Mouse (Mus musculus) liver, embryonic 16.5 days (tissue): ENCODE measurements around the gene Wnt3a. TPM values are rescaled to one million over a fixed set of nuclear protein-coding genes. Genes with fewer than 3 reads are reported as not detected.

Source experiments
- ATAC-seq: fragments of 200-750 bp; cut with Nextera tagmentation; 2 replicates; pipeline ENCODE4 v1.8.0; 2017; ENCODE audit warnings: low read depth, mild to moderate bottlenecking, moderate number of reproducible peaks, moderate library complexity
- H3K27ac ChIP-seq: fragments of 300-500 bp; sonication (generic); 2 replicates; pipeline ENCODE4 v1.5.1; 2014; ENCODE audit warnings: mild to moderate bottlenecking, low read length
- H3K27me3 ChIP-seq: fragments of 300-500 bp; sonication (generic); 2 replicates; pipeline ENCODE4 v1.6.1; 2014; ENCODE audit warnings: low read depth, low read length, mixed read lengths; ENCODE audit not compliant: control insufficient read depth, insufficient read depth
- H3K36me3 ChIP-seq: fragments of 300-500 bp; sonication (generic); 2 replicates; pipeline ENCODE4 v1.6.1; 2014; ENCODE audit warnings: mild to moderate bottlenecking; ENCODE audit not compliant: control insufficient read depth, insufficient read depth
- H3K4me1 ChIP-seq: fragments of 300-500 bp; sonication (generic); 2 replicates; pipeline ENCODE4 v1.6.1; 2014; ENCODE audit warnings: low read depth, low read length, mixed read lengths; ENCODE audit not compliant: control insufficient read depth
- H3K4me2 ChIP-seq: fragments of 300-500 bp; sonication (generic); 2 replicates; pipeline ENCODE4 v1.6.1; 2014; ENCODE audit warnings: low read depth, low read length, mixed read lengths
- H3K4me3 ChIP-seq: fragments of 300-500 bp; sonication (generic); 2 replicates; pipeline ENCODE4 v1.5.1; 2014; ENCODE audit warnings: low read depth, mild to moderate bottlenecking, low read length
- H3K9ac ChIP-seq: fragments of 300-500 bp; sonication (generic); 2 replicates; pipeline ENCODE4 v1.6.1; 2014; ENCODE audit warnings: low read depth, low read length
- H3K9me3 ChIP-seq: fragments of 300-500 bp; sonication (generic); replicated peaks from 2 replicates; pipeline ENCODE4 v1.6.1; 2016; ENCODE audit warnings: low read length; ENCODE audit not compliant: control insufficient read depth
- WGBS: fragments of 180-500 bp; shearing (Covaris S2); extraction: QIAGEN DNeasy Blood & Tissue Kit; methylation state at CpG from one replicate; pipeline ENCODE4 v1.1.7; 2014; ENCODE audit not compliant: insufficient replicate concordance; 5-methylcytosine and 5-hydroxymethylcytosine counted together
- polyA plus RNA-seq: library from polyadenylated mRNA; unstranded; fragments of >200 nt; fragmentation: Nextera tagmentation; extraction: Ambion mirVana; gene quantifications from 2 replicates; pipeline ENCODE4 v1.2.1, GENCODE M21; 2015

Gene Wnt3a
- polyA plus RNA-seq, 1 experiment from 2014 or later, result not detected

GRCm38 (mm10) chr11:59329616-59330015, 39.1 kb upstream of the Wnt3a start:
- Histone ChIP-seq H3K4me3 (no peak overlapping the region), H3K27me3 (no peaks in the 10 kb centered on the region), H3K36me3 (no peaks in the 10 kb centered on the region), H3K9ac (no peak overlapping the region), H3K27ac (no peak overlapping the region), H3K9me3 (no peaks in the 10 kb centered on the region), H3K4me1 (no peaks in the 10 kb centered on the region), H3K4me2 (no peak overlapping the region)
- no peak for ATAC-seq
- 60% methylated on average over 6 of the region's 6 CpGs for whole genome bisulfite sequencing

DNA sequence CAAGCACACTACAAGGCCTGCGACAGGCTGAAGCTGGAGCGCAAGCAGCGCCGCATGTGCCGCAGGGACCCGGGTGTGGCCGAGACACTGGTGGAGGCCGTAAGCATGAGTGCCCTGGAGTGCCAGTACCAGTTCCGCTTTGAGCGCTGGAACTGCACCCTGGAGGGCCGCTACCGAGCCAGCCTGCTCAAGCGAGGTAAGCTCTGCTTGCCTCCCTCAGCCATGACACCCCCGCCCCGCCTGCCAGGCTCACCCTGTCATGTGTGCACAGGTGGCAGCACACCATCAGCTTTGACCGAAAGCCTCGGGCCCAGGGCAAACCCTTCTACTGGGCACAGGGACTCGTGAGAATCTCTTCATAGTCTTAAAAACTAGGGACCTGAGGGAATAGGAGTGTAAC, 37.1 kb upstream of the Wnt3a start:
- Histone ChIP-seq H3K27ac (no peak overlapping the region), H3K4me1 (no peaks in the 10 kb centered on the region), H3K36me3 (no peaks in the 10 kb centered on the region), H3K4me3 (no peak overlapping the region), H3K27me3 (no peaks in the 10 kb centered on the region), H3K9me3 (no peaks in the 10 kb centered on the region), H3K4me2 (no peak overlapping the region), H3K9ac (no peak overlapping the region)
- ATAC-seq, result no peak
- 82% methylated on average over 18 of the region's 18 CpGs for WGBS

- Histone ChIP-seq H3K9ac (no peak overlapping the region), H3K4me1 (no peaks in the 10 kb centered on the region), H3K4me3 (no peak overlapping the region), H3K36me3 (no peaks in the 10 kb centered on the region), H3K27ac (no peak overlapping the region), H3K9me3 (no peaks in the 10 kb centered on the region), H3K4me2 (no peak overlapping the region), H3K27me3 (no peaks in the 10 kb centered on the region)
- WGBS, result 63% methylated on average over 5 of the region's 5 CpGs
- no peak for ATAC-seq
Measured at GRCm38 (mm10) chr11:59324777-59325176, 34.2 kb upstream of the Wnt3a start.

DNA sequence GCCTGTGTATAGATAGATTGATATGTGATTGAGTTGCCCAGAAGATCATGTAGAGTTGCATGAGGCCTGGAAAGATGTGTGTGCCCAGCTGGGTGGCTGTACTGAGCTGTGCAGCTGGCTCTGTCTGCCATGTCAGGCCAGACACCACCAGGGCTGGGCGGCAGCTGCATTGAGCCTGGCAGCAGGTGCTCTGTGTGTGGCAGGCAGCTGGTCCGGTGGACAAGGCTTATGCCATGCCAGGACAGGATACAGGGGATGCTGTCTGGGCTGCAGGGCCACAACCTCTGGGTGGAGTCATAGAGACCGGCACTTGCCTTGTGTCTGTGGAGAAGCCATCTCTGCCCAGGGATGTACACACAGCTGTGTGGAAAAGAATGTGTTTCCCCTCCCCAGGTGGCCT, 32.4 kb upstream of the Wnt3a start:
- H3K4me1 ChIP-seq, result no peaks in the 10 kb centered on the region
- H3K27ac ChIP-seq, result no peak overlapping the region
- no peak overlapping the region for H3K4me3 ChIP-seq
- no peak for ATAC-seq
- no peaks in the 10 kb centered on the region for H3K27me3 ChIP-seq
- 47% methylated on average over 3 of the region's 3 CpGs for WGBS
- H3K36me3 ChIP-seq, result no peaks in the 10 kb centered on the region
- no peaks in the 10 kb centered on the region for H3K9me3 ChIP-seq
- no peak overlapping the region for H3K9ac ChIP-seq
- no peak overlapping the region for H3K4me2 ChIP-seq

DNA sequence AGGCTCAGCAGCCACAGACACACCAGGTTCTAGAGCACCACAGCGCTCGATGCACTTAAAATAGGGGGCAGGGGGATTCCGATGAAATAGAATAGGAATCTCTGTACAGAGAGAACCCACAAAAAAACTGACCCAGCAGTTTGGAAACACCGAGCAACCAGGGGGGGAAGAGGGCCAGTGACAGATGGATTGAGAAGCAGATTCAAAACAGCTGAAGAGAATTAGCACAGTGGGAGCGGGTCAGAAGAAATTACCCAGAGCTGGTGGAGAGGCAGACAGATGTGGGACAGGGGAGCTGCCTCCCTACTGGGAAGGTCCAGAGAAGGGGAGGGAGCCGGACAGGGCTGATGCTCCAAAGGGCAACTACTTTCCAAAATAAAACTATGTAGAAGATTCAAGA, 26.0 kb upstream of the Wnt3a start:
- Histone ChIP-seq H3K4me1 (no peaks in the 10 kb centered on the region), H3K27ac (no peak overlapping the region), H3K4me3 (no peak overlapping the region), H3K9ac (no peak overlapping the region), H3K27me3 (peaks cover 3% of the 10 kb centered on the region), H3K36me3 (no peaks in the 10 kb centered on the region), H3K4me2 (no peak overlapping the region), H3K9me3 (no peaks in the 10 kb centered on the region)
- no peak for ATAC-seq
- 60% methylated on average over 6 of the region's 6 CpGs for WGBS

DNA sequence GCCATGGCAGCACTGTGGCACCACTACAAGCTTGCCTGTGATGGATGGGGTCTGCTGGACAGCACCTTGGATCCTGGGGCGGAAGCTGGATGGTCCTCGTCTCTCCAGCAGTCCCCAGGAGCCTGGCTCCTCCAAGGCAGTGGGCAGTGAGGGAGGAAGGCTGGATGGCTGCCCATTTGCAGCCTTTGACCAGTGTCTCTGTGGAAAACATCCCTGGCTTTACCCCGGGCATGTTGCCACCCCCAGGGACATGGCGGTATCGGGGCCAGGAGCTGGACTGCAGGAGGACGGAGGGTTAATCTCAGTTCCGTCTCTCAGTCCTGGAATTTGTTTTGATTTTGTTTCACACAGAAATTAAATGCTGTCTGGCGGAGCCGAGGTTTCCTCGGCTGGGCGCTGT, 23.4 kb upstream of the Wnt3a start:
- no peaks in the 10 kb centered on the region for H3K36me3 ChIP-seq
- peaks cover 16% of the 10 kb centered on the region for H3K27me3 ChIP-seq
- ATAC-seq, result no peak
- no peaks in the 10 kb centered on the region for H3K9me3 ChIP-seq
- H3K4me1 ChIP-seq, result no peaks in the 10 kb centered on the region
- no peak overlapping the region for H3K4me2 ChIP-seq
- H3K4me3 ChIP-seq, result no peak overlapping the region
- H3K27ac ChIP-seq, result no peak overlapping the region
- H3K9ac ChIP-seq, result no peak overlapping the region
- 52% methylated on average over 11 of the region's 11 CpGs for WGBS

DNA sequence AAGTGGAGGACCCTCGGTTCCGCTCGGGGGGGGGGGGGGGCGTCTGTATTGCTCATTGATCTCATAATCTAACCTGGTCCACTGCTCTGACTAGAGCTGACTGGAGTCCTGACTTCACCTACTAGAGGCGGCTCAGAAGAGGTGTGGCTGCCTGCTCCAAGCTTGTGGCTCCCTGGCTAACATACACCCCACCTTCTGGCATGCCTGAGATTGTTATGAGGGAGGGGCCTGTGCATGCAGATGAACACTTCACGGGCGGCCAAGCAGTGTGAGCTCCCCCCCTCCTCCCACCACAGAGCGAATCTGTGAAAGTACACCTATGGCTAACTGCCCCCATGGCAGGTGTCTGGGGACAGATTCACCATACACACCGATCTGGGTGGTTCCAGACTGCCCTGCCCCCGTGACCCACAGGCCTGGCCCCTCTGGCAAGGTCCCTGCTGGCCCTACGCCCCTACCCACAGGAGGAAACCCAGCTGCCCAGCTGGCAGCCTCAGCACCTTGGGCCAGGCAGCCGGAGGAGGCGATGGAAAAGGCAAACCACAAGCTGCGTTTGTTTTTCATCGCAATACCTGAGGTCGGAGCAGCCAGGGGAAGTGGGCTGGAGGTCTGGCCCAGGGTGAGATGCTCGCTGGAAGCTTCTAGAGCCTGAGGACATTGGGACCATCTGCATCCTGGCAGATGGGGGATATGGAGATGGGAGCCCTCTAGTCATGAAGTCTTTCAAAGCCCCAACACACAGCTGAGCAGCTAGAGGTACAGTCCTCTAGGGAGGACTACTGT, 22.7 kb upstream of the Wnt3a start:
- Histone ChIP-seq H3K27me3 (peaks cover 23% of the 10 kb centered on the region), H3K4me1 (no peaks in the 10 kb centered on the region), H3K4me2 (no peak overlapping the region), H3K27ac (no peak overlapping the region), H3K4me3 (no peak overlapping the region), H3K36me3 (no peaks in the 10 kb centered on the region), H3K9ac (no peak overlapping the region), H3K9me3 (no peaks in the 10 kb centered on the region)
- WGBS, result 44% methylated on average over 17 of the region's 17 CpGs
- ATAC-seq, result no peak

DNA sequence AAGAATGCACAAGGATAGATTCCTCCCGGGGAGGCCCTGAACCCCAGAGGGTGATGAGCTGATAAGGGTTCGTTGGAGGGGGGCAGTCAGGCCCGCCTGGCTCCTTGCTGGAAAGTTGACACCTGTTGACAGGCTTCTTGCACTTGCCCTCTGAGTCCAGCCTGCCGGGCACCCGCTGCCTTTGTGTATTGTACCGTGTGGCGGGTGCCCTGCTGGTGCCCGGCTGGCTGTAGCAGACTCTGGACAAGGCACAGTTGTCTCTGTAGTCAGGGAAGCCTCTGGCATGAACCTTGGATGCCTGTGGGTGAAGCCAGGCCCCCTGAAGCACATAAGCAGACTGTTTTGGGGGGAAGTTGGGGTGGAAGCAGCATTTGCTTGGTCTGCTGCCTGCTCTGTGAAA, 21.9 kb upstream of the Wnt3a start:
- Histone ChIP-seq H3K9ac (no peak overlapping the region), H3K4me2 (no peak overlapping the region), H3K4me3 (no peak overlapping the region), H3K27ac (no peak overlapping the region), H3K27me3 (peaks cover 31% of the 10 kb centered on the region), H3K36me3 (no peaks in the 10 kb centered on the region), H3K4me1 (no peaks in the 10 kb centered on the region; the same call in none of the 2 replicates), H3K9me3 (no peaks in the 10 kb centered on the region)
- no peak for ATAC-seq
- 40% methylated on average over 8 of the region's 8 CpGs for WGBS

DNA sequence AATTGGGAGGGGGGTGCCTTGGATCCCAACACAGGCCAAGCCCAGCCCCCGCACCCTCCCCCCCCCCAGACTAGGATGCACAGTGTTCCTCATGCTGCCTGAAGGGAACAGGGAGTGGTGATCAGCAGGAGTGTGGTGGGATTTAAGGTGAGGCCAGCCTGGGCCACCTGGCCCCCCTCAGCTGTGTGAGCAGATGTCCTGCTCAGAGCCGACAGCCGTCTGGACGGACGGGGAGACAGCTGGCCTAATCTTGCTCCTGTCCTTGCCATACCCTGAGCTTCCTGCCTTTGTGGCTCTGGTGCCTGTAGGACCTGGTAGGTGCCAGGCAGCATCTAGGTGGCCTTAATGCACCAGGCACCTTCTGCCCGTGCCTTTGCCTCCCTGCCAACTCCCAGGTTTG, 21.5 kb upstream of the Wnt3a start:
- no peaks in the 10 kb centered on the region for H3K36me3 ChIP-seq
- no peak overlapping the region for H3K4me3 ChIP-seq
- no peak overlapping the region for H3K9ac ChIP-seq
- ATAC-seq, result no peak
- no peak overlapping the region for H3K4me2 ChIP-seq
- no peak overlapping the region for H3K27ac ChIP-seq
- H3K4me1 ChIP-seq, result no peaks in the 10 kb centered on the region; the same call in none of the 2 replicates
- WGBS, result 55% methylated on average over 6 of the region's 6 CpGs
- H3K27me3 ChIP-seq, result peaks cover 35% of the 10 kb centered on the region
- H3K9me3 ChIP-seq, result no peaks in the 10 kb centered on the region
